Mouse (Mus musculus): ENCODE measurements around the gene Emilin2. TPM values are rescaled to one million over a fixed set of nuclear protein-coding genes. Genes with fewer than 3 reads are reported as not detected.

Emilin2 gene
- total RNA-seq, 2 experiments from 2014 or later: 2.9 to 3.1 TPM

DNA sequence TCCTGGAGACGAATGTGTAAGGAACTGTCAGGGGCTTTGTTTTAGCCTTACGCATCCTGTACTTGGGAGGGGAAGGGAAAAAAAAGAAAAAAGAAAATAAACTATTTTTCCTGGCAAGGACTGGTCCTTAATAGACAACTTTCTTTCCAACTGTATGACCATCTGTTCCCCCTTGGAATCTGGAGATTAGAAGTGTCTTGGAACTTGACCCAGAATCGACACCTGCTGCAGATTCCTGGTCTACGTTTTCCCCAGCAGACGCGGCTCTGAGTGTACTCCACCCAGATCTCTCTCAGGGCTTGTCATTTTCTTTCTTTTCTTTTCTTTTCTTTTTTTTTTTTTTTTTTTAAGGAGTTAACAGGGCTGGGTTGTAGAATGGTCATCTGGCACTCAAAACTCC lies 8.3 kb downstream of the Emilin2 start:
- intact Hi-C loops (cut with DNase I): no loop called here
- no peak for DNase-seq

DNA sequence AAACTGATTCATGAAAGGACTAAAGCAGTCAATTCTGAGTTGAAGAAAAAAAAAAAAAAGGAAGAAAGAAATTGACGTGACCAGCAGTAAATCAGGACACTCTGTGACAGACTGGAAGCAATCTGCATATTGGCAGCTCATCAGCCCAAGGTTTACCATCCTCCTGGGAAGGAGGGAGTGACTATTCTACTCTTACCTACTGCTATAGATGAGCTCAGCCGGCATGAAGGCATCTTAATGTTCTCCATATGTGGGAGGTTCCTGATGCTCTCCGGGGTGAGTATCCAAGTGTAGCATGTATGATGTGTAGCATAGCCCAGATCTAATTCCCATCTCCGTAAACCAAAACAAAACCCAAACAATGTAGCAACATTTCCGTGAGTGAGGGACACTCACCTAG lies 10.4 kb downstream of the Emilin2 start:
- intact Hi-C loops (cut with DNase I): no loop called here
- no peak for DNase-seq

GRCm38 (mm10) chr17:71300338-71300737 lies 11.4 kb downstream of the Emilin2 start:
- DNase-seq: no peak
- intact Hi-C loops (cut with DNase I): no loop called here

GRCm38 (mm10) chr17:71299879-71300278 lies 11.9 kb downstream of the Emilin2 start:
- DNase-seq: no peak
- intact Hi-C loops (cut with DNase I): no loop called here

GRCm38 (mm10) chr17:71294570-71294969 lies 17.2 kb downstream of the Emilin2 start:
- no peak for DNase-seq
- intact Hi-C loops (cut with DNase I): no loop called here

GRCm38 (mm10) chr17:71292897-71293296 lies 18.9 kb downstream of the Emilin2 start:
- DNase-seq: no peak
- intact Hi-C loops (cut with DNase I): no loop called here

GRCm38 (mm10) chr17:71291897-71292420 lies 19.8 kb downstream of the Emilin2 start:
- intact Hi-C loops (cut with DNase I): no loop called here

GRCm38 (mm10) chr17:71290486-71291410 lies 21.0 kb downstream of the Emilin2 start:
- DNase-seq: no peak
- intact Hi-C loops (cut with DNase I): no loop called here

More at GRCm38 (mm10) chr17:71291897-71292420, 19.8 kb downstream of the Emilin2 start:
- no peak for DNase-seq

GRCm38 (mm10) chr17:71289572-71290176 lies 22.1 kb downstream of the Emilin2 start:
- no peak for DNase-seq
- intact Hi-C loops (cut with DNase I): no loop called here

GRCm38 (mm10) chr17:71288808-71289548 lies 22.8 kb downstream of the Emilin2 start:
- DNase-seq: no peak
- intact Hi-C loops (cut with DNase I): no loop called here

- no peak for DNase-seq
- intact Hi-C loops (cut with DNase I): no loop called here
Observed at GRCm38 (mm10) chr17:71288145-71288758, 23.5 kb downstream of the Emilin2 start.

- no peak for DNase-seq
- intact Hi-C loops (cut with DNase I): no loop called here
Observed at GRCm38 (mm10) chr17:71287586-71287985, 24.2 kb downstream of the Emilin2 start.

GRCm38 (mm10) chr17:71285929-71286328 lies 25.8 kb downstream of the Emilin2 start:
- no peak for DNase-seq
- intact Hi-C loops (cut with DNase I): no loop called here

GRCm38 (mm10) chr17:71284890-71285289 lies 26.9 kb downstream of the Emilin2 start:
- intact Hi-C loops (cut with DNase I): no loop called here
- DNase-seq: no peak

GRCm38 (mm10) chr17:71283237-71283636 lies 28.5 kb downstream of the Emilin2 start:
- intact Hi-C loops (cut with DNase I): no loop called here
- DNase-seq: peak; percentile 64

DNA sequence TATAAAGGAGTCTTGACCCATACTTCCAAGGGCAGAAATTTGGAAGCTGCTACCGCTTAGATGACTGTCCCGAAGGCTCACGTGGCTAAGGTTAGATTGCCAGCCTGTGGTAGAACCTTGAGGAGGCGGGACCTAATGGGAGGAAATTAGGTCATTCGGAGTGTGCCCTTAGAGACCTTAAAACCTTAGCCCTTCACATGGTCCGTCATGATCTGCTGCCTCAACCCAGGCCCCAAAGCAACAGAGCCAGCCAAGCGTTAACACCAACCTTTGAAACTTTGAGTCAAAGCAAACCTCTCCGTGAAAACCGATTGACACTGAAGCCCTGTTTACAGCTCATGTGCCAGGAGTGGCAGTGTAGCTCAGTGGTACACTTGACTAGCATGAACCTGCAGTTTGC lies 29.1 kb downstream of the Emilin2 start:
- DNase-seq: no peak
- intact Hi-C loops (cut with DNase I): no loop called here

- no peak for DNase-seq
- intact Hi-C loops (cut with DNase I): no loop called here
Observed at GRCm38 (mm10) chr17:71277701-71278491, 33.9 kb downstream of the Emilin2 start.

- intact Hi-C loops (cut with DNase I): no loop called here
- no peak for DNase-seq
Observed at GRCm38 (mm10) chr17:71276771-71277170, 35.0 kb downstream of the Emilin2 start.

DNA sequence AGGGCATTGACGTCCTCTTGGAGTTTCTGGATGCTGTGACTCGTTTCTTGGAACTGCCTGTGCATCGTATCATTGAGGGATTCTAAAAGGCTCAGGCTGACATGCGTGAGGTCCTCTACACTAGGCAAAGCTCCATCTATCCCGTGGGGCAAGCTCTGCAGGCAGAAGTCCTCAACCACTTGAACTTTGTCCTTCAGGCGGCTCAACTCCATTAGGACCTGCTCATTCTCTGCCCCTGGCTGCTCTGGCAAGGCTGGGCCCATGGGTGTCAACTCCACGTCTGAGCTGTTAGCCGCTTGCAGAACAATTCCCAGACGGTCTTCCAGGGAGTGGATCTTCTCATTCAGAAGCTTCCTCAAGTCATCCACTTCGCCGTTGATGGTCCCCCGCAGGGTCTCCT lies 37.9 kb downstream of the Emilin2 start:
- intact Hi-C loops (cut with DNase I): no loop called here
- no peak for DNase-seq

DNA sequence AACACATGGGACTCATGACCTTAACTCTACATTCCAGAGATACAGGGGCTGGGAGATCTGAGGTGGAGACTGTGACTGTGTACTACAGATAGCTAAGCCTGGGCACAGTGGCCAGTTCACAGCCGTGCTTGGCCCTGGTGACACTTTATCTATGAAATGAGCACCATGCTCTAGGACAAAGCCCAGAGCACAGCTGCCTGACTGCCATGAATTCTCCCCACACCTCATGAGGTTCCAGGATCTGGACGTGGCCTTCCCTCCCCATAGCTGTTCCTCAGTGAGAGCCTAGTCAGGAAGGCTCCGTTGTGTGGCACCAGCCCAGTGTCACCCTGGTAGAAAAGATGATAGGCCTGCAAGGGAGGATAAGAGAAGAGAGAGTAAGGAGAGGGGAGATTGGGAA lies 43.2 kb downstream of the Emilin2 start:
- intact Hi-C loops (cut with DNase I): no loop called here
- no peak for DNase-seq

All from left cerebral cortex, postnatal 4 days (tissue).